Mouse (Mus musculus): ENCODE results near the gene Defb10.
"Not testable (repeated sequence)": the region's sequence is repeated elsewhere in the genome, so short reads cannot be mapped to it uniquely, and the experiment has no call there.

Defb10 gene

GRCm38 (mm10) chr8:21858586-21858985 lies at the start of gene Defb10:
Gene Defb10 (plus strand): TSS chr8:21858901.
- DNase-seq (ENCODE audit: low read depth): not testable (repeated sequence)

- not testable (repeated sequence) for DNase-seq (ENCODE audit: low read depth)
These were observed 26.6 kb downstream of the Defb10 start, which contains the start of gene Defb9 for GRCm38 (mm10) chr8:21885321-21885720. Gene Defb9 (minus strand): TSS chr8:21885421.

- not testable (repeated sequence) for DNase-seq (ENCODE audit: low read depth)
These were observed 47.6 kb downstream of the Defb10 start, which contains the start of gene Defb11 for GRCm38 (mm10) chr8:21906290-21906689. Gene Defb11 (minus strand): TSS chr8:21906412.

Data from naive thymus-derived CD4-positive, alpha-beta T cell, adult 2 months (primary cell).